Mouse (Mus musculus) limb, embryonic 12.5 days (tissue): ENCODE results near the gene Clec11a. TPM values are rescaled to one million over a fixed set of nuclear protein-coding genes. Genes with fewer than 3 reads are reported as not detected.
A peak's percentile ranks its signal among the peaks of the same experiment; 100 is the strongest.

ENCODE experiments used
- ATAC-seq: fragments of 200-750 bp; cut with Nextera tagmentation; 2 replicates; pipeline ENCODE4 v1.8.0; 2017; ENCODE audit warnings: low read depth, moderate TSS enrichment; ENCODE audit not compliant: insufficient number of reproducible peaks, insufficient read depth, low FRiP score, low TSS enrichment
- H3K27ac ChIP-seq: fragments of 300-500 bp; sonication (generic); 2 replicates; pipeline ENCODE4 v1.5.1; 2016; ENCODE audit warnings: mild to moderate bottlenecking, moderate library complexity
- H3K27me3 ChIP-seq: fragments of 300-500 bp; sonication (generic); 2 replicates; pipeline ENCODE4 v1.6.1; 2016; ENCODE audit warnings: mild to moderate bottlenecking, moderate library complexity
- H3K36me3 ChIP-seq: fragments of 300-500 bp; sonication (generic); 2 replicates; pipeline ENCODE4 v1.6.1; 2016; ENCODE audit warnings: mild to moderate bottlenecking, moderate library complexity
- H3K4me1 ChIP-seq: fragments of 300-500 bp; sonication (generic); replicated peaks from 2 replicates; pipeline ENCODE4 v1.6.1; 2016
- H3K4me2 ChIP-seq: fragments of 300-500 bp; sonication (generic); 2 replicates; pipeline ENCODE4 v1.6.1; 2016; ENCODE audit warnings: mild to moderate bottlenecking, moderate library complexity
- H3K4me3 ChIP-seq: fragments of 300-500 bp; sonication (generic); replicated peaks from 2 replicates; pipeline ENCODE4 v1.5.1; 2016; ENCODE audit warnings: mild to moderate bottlenecking
- H3K9ac ChIP-seq: fragments of 300-500 bp; sonication (generic); replicated peaks from 2 replicates; pipeline ENCODE4 v1.6.1; 2016; ENCODE audit warnings: mild to moderate bottlenecking, moderate library complexity
- H3K9me3 ChIP-seq: fragments of 300-500 bp; sonication (generic); 2 replicates; pipeline ENCODE4 v1.6.1; 2016; ENCODE audit warnings: mild to moderate bottlenecking, moderate library complexity
- WGBS: fragments of 180-500 bp; shearing (Covaris S2); methylation state at CpG from one replicate; pipeline ENCODE4 v1.1.7; 2016; 5-methylcytosine and 5-hydroxymethylcytosine counted together
- polyA plus RNA-seq: library from polyadenylated mRNA; unstranded; fragments of >200 nt; fragmentation: Nextera tagmentation; extraction: Ambion mirVana; gene quantifications from 2 replicates; pipeline ENCODE4 v1.2.1, GENCODE M21; 2016

Gene Clec11a
- polyA plus RNA-seq, 1 experiment from 2014 or later: 2.0 TPM

- WGBS: 70% methylated on average over 10 of the region's 10 CpGs
- H3K27ac ChIP-seq: no peak overlapping the region
- H3K4me1 ChIP-seq: no peaks in the 10 kb centered on the region
- peaks cover 49% of the 10 kb centered on the region for H3K27me3 ChIP-seq
- no peaks in the 10 kb centered on the region for H3K9me3 ChIP-seq
- H3K36me3 ChIP-seq: no peaks in the 10 kb centered on the region
- H3K4me2 ChIP-seq: no peak overlapping the region
- no peak overlapping the region for H3K4me3 ChIP-seq
- no peak overlapping the region for H3K9ac ChIP-seq
- ATAC-seq: no peak
Observed at GRCm38 (mm10) chr7:44276461-44277249, 30.0 kb downstream of the Clec11a start.

DNA sequence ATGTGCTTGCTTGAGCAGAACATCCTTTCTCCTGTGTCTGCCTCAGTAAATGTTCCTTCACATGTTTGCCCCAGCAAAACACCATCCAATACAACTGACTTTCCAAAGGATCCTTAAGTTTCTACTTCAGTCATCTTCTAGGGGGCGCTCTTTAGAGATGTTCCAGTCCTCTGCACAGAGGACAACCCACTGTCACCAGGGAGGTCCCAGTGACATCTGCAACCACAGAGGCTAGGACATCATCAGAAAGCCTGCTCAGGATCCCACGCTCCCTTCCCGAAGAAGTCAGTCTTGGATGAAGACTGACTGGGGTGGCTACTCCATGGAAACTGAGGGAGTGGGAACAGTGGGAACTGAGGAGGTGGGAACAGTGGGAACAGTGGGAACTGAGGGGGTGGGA is 31.2 kb downstream of the Clec11a start:
- Histone ChIP-seq H3K9me3 (no peaks in the 10 kb centered on the region), H3K36me3 (no peaks in the 10 kb centered on the region), H3K9ac (no peak overlapping the region), H3K4me1 (no peaks in the 10 kb centered on the region), H3K4me2 (no peak overlapping the region), H3K4me3 (no peak overlapping the region), H3K27me3 (peaks cover 52% of the 10 kb centered on the region), H3K27ac (no peak overlapping the region)
- 77% methylated on average over 3 of the region's 3 CpGs for WGBS
- no peak for ATAC-seq

DNA sequence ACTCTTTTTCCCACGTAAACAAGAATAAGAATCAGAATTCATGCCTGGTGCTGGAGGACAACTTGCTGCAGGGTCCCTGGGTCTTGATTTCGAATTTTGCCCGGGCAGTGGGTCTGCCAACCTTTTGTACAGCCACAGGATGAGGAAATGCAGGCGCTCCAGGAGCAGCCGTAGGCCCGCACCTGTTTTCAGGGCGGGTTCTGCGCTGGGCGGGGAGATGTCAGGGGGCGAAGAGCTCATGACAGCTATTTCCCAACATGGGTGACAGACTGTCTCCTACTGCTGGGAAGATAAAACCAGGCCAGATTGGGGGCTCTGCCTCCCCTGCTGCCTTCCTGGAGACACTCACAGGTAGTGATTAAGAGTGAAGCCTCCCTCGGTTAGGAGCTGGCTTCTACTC is 32.6 kb downstream of the Clec11a start:
- H3K9ac ChIP-seq: no peak overlapping the region
- H3K9me3 ChIP-seq: no peaks in the 10 kb centered on the region
- no peak overlapping the region for H3K4me3 ChIP-seq
- H3K4me1 ChIP-seq: no peaks in the 10 kb centered on the region
- H3K27me3 ChIP-seq: peaks cover 56% of the 10 kb centered on the region
- no peak overlapping the region for H3K4me2 ChIP-seq
- ATAC-seq: no peak
- H3K36me3 ChIP-seq: no peaks in the 10 kb centered on the region
- 23% methylated on average over 11 of the region's 11 CpGs for WGBS
- no peak overlapping the region for H3K27ac ChIP-seq

DNA sequence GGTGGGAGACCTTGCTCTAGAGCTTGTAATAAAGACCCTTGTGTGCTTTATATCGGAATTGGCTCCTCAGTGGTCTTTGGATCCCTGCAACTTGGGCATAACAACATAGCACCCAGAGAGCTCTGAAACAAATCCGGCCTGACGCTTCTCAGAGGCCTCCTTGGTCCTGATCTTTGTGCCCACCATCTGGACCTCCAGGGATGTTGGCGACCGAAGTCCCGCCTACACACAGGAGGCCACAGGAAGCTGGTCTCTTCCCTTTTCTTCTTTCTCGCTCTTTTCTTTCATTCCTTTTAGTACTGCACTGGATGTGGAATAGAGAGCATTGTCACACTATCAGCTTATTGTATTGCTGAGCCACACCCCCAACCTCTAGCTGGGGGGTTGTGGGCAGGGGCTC is 33.3 kb downstream of the Clec11a start:
- Histone ChIP-seq H3K4me3 (no peak overlapping the region), H3K4me1 (no peaks in the 10 kb centered on the region), H3K36me3 (no peaks in the 10 kb centered on the region), H3K9ac (no peak overlapping the region), H3K27ac (no peak overlapping the region), H3K27me3 (peaks cover 61% of the 10 kb centered on the region), H3K9me3 (no peaks in the 10 kb centered on the region), H3K4me2 (no peak overlapping the region)
- WGBS: 61% methylated on average over 7 of the region's 7 CpGs
- ATAC-seq: no peak

- no peak overlapping the region for H3K27ac ChIP-seq
- H3K27me3 ChIP-seq: peaks cover 67% of the 10 kb centered on the region
- H3K4me2 ChIP-seq: no peak overlapping the region
- ATAC-seq: no peak
- H3K36me3 ChIP-seq: no peaks in the 10 kb centered on the region
- no peaks in the 10 kb centered on the region for H3K9me3 ChIP-seq
- H3K4me3 ChIP-seq: no peak overlapping the region
- no peak overlapping the region for H3K9ac ChIP-seq
- no peaks in the 10 kb centered on the region for H3K4me1 ChIP-seq
- WGBS: 85% methylated on average over 7 of the region's 7 CpGs
Observed at GRCm38 (mm10) chr7:44272546-44272945, 34.2 kb downstream of the Clec11a start.

- no peak overlapping the region for H3K4me3 ChIP-seq
- no peak overlapping the region for H3K9ac ChIP-seq
- H3K36me3 ChIP-seq: no peaks in the 10 kb centered on the region
- H3K9me3 ChIP-seq: no peaks in the 10 kb centered on the region
- ATAC-seq: no peak
- WGBS: 73% methylated on average over 2 of the region's 2 CpGs
- H3K27ac ChIP-seq: no peak overlapping the region
- H3K27me3 ChIP-seq: peaks cover 69% of the 10 kb centered on the region
- no peak overlapping the region for H3K4me2 ChIP-seq
- H3K4me1 ChIP-seq: no peaks in the 10 kb centered on the region
Observed at GRCm38 (mm10) chr7:44271309-44271708, 35.4 kb downstream of the Clec11a start.

DNA sequence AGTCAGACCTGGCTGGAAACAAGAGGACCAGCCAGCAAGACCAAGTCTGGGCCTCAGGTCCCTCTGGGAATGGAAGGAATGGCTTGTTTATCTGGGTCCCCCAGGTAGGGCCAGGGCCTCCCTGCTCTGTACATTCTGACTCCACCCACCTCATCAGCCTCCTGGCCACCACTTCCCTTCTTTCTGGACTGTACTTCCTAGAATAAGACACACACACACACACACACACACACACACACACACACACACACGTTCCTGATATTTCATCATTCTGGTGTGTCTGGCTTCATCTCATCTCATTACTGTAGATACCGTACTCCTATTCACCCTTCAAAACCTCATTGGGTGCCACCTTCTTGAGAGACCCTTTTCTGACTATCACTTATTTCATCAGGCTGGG is 37.3 kb downstream of the Clec11a start:
- peaks cover 61% of the 10 kb centered on the region for H3K27me3 ChIP-seq
- no peaks in the 10 kb centered on the region for H3K36me3 ChIP-seq
- 87% methylated on average over 2 of the region's 2 CpGs for WGBS

GRCm38 (mm10) chr7:44268117-44268516 is 38.6 kb downstream of the Clec11a start:
- no peak overlapping the region; the same call in 1 of the 2 replicates for H3K9ac ChIP-seq
- peaks cover 4% of the 10 kb centered on the region for H3K4me1 ChIP-seq
- H3K27ac ChIP-seq: no peak overlapping the region
- no peaks in the 10 kb centered on the region for H3K9me3 ChIP-seq
- no peak for ATAC-seq
- no peak overlapping the region for H3K4me3 ChIP-seq
- 77% methylated on average over 11 of the region's 11 CpGs for WGBS
- H3K27me3 ChIP-seq: peaks cover 60% of the 10 kb centered on the region
- no peaks in the 10 kb centered on the region for H3K36me3 ChIP-seq
- no peak overlapping the region for H3K4me2 ChIP-seq

More for the DNA sequence above, 37.3 kb downstream of the Clec11a start:
- H3K4me3 ChIP-seq: no peak overlapping the region
- no peak overlapping the region for H3K4me2 ChIP-seq
- no peak overlapping the region for H3K9ac ChIP-seq
- H3K9me3 ChIP-seq: no peaks in the 10 kb centered on the region
- no peaks in the 10 kb centered on the region for H3K4me1 ChIP-seq
- no peak for ATAC-seq
- H3K27ac ChIP-seq: no peak overlapping the region

- Histone ChIP-seq H3K4me1 (peaks cover 6% of the 10 kb centered on the region), H3K36me3 (no peaks in the 10 kb centered on the region), H3K4me3 (peak overlapping the region; percentile 16), H3K9ac (no peak overlapping the region), H3K27ac (no peak overlapping the region), H3K4me2 (peak overlapping the region; percentile 52), H3K27me3 (peaks cover 56% of the 10 kb centered on the region), H3K9me3 (no peaks in the 10 kb centered on the region)
- WGBS: 3% methylated on average over 34 of the region's 34 CpGs
- ATAC-seq: peak; percentile 65
Observed at GRCm38 (mm10) chr7:44262791-44263643, 43.7 kb downstream of the Clec11a start.

DNA sequence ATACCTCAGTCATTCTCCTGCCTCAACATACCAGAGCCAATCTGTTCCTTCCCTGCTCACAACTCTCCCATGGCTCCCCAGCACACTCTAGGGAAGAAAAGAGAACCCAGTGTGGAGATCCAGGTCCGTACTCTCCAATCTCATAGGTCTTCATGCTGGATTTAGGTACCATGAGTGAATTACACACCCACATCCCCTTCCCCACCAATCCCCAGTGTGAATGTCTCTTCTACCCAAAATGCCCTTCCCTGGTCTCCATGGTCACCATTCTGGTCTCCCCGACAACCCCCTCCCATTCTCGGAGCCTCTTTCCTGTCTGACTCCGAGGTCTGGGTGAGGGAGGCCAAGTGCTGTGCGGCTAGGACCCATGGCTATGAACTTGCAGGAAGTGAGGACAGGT is 45.6 kb downstream of the Clec11a start, which contains the start of gene Gm15517:
TSS of gene Gm15517 (plus strand) at position 301 of the 400 bp plus-strand sequence.
- H3K27me3 ChIP-seq: peaks cover 42% of the 10 kb centered on the region
- 61% methylated on average over 5 of the region's 5 CpGs for WGBS
- H3K4me2 ChIP-seq: no peak within 1 kb of the TSS
- H3K36me3 ChIP-seq: no peaks in the 10 kb centered on the region
- no peaks in the 10 kb centered on the region for H3K9me3 ChIP-seq
- H3K27ac ChIP-seq: no peak within 1 kb of the TSS
- 0 out of 2 replicates have a peak within 1 kb of the TSS, but pooled peaks have one; percentile 2 for H3K9ac ChIP-seq
- H3K4me3 ChIP-seq: no peak within 1 kb of the TSS
- H3K4me1 ChIP-seq: peaks cover 6% of the 10 kb centered on the region
- no peak for ATAC-seq

DNA sequence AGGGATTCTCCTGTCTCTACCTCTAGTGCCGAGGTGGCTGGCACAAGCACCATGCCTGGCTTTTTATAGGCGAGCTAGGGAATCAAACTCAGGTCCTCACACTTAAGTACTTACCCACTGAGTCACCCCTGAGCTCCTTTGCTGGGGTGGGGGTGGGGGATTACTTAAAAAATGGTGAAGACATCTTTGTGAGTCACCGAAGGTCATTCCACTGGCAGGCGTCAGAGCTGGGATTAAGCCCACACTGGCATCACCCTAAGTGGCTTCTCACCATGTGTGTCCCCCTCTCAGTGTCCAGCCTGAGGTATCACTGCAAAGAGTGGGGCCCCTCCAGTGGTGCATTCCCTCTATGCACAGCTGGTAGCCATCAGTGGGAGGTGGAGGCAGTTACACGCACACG is 46.3 kb downstream of the Clec11a start:
- Histone ChIP-seq H3K4me2 (no peak overlapping the region), H3K9me3 (no peaks in the 10 kb centered on the region), H3K4me3 (no peak overlapping the region), H3K27ac (no peak overlapping the region), H3K4me1 (peaks cover 6% of the 10 kb centered on the region), H3K27me3 (peaks cover 39% of the 10 kb centered on the region), H3K36me3 (no peaks in the 10 kb centered on the region), H3K9ac (no peak overlapping the region)
- ATAC-seq: no peak
- WGBS: 72% methylated on average over 6 of the region's 6 CpGs
